11 mouse cellular contexts compared by ENCODE assay signal in genomic region chr2:93163317-93163716, GRCm38 (mm10). TPM values are rescaled to one million over a fixed set of nuclear protein-coding genes. Genes with fewer than 3 reads are reported as not detected.
DNase-seq lines count a peak whose midpoint lies in the region; ATAC-seq lines count a peak whose summit lies in the region.
"Had no signal": no experiment of that assay in that cellular context is flagged by ENCODE, and none has a peak within 500 bp of the region (broad histone marks: within the 10 kb centered on the region; RNA-seq: fewer than 3 reads in every experiment).

No protein-coding gene starts in this region.

- 8% methylated on average over 2 of the region's 2 CpGs for WGBS in forebrain, embryonic 15.5 days
- WGBS in forebrain, embryonic 11.5 days: 46% methylated on average over 2 of the region's 2 CpGs
- WGBS in midbrain, embryonic 14.5 days: 24% methylated on average over 2 of the region's 2 CpGs
- 36% methylated on average over 2 of the region's 2 CpGs for WGBS in midbrain, embryonic 13.5 days
- 27% methylated on average over 2 of the region's 2 CpGs for WGBS in limb, embryonic 10.5 days

- intact Hi-C loops in left cerebral cortex, postnatal 36 days (cut with DNase I): no loop called here

- H3K36me3 ChIP-seq in forebrain, embryonic 15.5 days: no peaks in the 10 kb centered on the region
- H3K36me3 ChIP-seq in forebrain, embryonic 11.5 days (ENCODE audit: control insufficient read depth, insufficient read depth, low read length): no peaks in the 10 kb centered on the region
- no peaks in the 10 kb centered on the region for H3K36me3 ChIP-seq in midbrain, embryonic 14.5 days (ENCODE audit: control insufficient read depth, insufficient read depth, low read length)
- no peaks in the 10 kb centered on the region for H3K36me3 ChIP-seq in midbrain, embryonic 13.5 days
- H3K36me3 ChIP-seq in limb, embryonic 10.5 days: no peaks in the 10 kb centered on the region
- H3K36me3 ChIP-seq: forebrain, embryonic 12.5 days; neural tube, embryonic 12.5 days had no signal

- no peak overlapping the region for H3K4me2 ChIP-seq in forebrain, embryonic 15.5 days (replicated peaks)
- no peak overlapping the region for H3K4me2 ChIP-seq in forebrain, embryonic 11.5 days (ENCODE audit: low read depth, low read length, severe bottlenecking)
- no peak overlapping the region for H3K4me2 ChIP-seq in midbrain, embryonic 14.5 days (ENCODE audit: low read length)
- H3K4me2 ChIP-seq in midbrain, embryonic 13.5 days (replicated peaks): no peak overlapping the region
- H3K4me2 ChIP-seq: forebrain, embryonic 12.5 days; neural tube, embryonic 12.5 days had no signal

- no peaks in the 10 kb centered on the region for H3K27me3 ChIP-seq in forebrain, embryonic 15.5 days
- H3K27me3 ChIP-seq in forebrain, embryonic 11.5 days (ENCODE audit: control insufficient read depth, insufficient read depth, low read length): no peaks in the 10 kb centered on the region
- H3K27me3 ChIP-seq in midbrain, embryonic 14.5 days (ENCODE audit: control insufficient read depth, insufficient read depth, low read length): no peaks in the 10 kb centered on the region
- 0 out of 2 replicates have a peak, but pooled peaks cover 3% of the 10 kb centered on the region for H3K27me3 ChIP-seq in midbrain, embryonic 13.5 days
- 0 out of 2 replicates have a peak, but pooled peaks cover 3% of the 10 kb centered on the region for H3K27me3 ChIP-seq in limb, embryonic 10.5 days (ENCODE audit: low read depth, poor library complexity, severe bottlenecking)
- H3K27me3 ChIP-seq: forebrain, embryonic 12.5 days; neural tube, embryonic 12.5 days had no signal

- no peak overlapping the region for H3K9ac ChIP-seq in forebrain, embryonic 15.5 days (replicated peaks)
- no peak overlapping the region for H3K9ac ChIP-seq in forebrain, embryonic 11.5 days (ENCODE audit: low read length)
- no peak overlapping the region for H3K9ac ChIP-seq in midbrain, embryonic 14.5 days (replicated peaks; ENCODE audit: low read length)
- H3K9ac ChIP-seq in midbrain, embryonic 13.5 days (replicated peaks): no peak overlapping the region
- H3K9ac ChIP-seq: forebrain, embryonic 12.5 days; neural tube, embryonic 12.5 days had no signal

- no peak overlapping the region for H3K4me3 ChIP-seq in forebrain, embryonic 15.5 days
- no peak overlapping the region for H3K4me3 ChIP-seq in forebrain, embryonic 11.5 days (ENCODE audit: low read depth, low read length)
- no peak overlapping the region for H3K4me3 ChIP-seq in midbrain, embryonic 14.5 days (replicated peaks; ENCODE audit: low read depth, low read length)
- H3K4me3 ChIP-seq in midbrain, embryonic 13.5 days (replicated peaks): no peak overlapping the region
- H3K4me3 ChIP-seq in limb, embryonic 10.5 days: no peak overlapping the region
- H3K4me3 ChIP-seq: forebrain, embryonic 12.5 days; neural tube, embryonic 12.5 days had no signal

- H3K27ac ChIP-seq in forebrain, embryonic 15.5 days (replicated peaks): no peak overlapping the region
- H3K27ac ChIP-seq in forebrain, embryonic 11.5 days (ENCODE audit: low read depth, low read length): no peak overlapping the region
- H3K27ac ChIP-seq in midbrain, embryonic 14.5 days (replicated peaks; ENCODE audit: low read depth, low read length): no peak overlapping the region
- H3K27ac ChIP-seq in midbrain, embryonic 13.5 days: no peak overlapping the region
- H3K27ac ChIP-seq in limb, embryonic 10.5 days: no peak overlapping the region
- H3K27ac ChIP-seq: forebrain, embryonic 12.5 days; neural tube, embryonic 12.5 days had no signal

- ATAC-seq in forebrain, embryonic 15.5 days (replicated peaks): 0 out of 2 replicates have a peak, but pooled peaks have one; percentile 21
- ATAC-seq in forebrain, embryonic 11.5 days (replicated peaks; ENCODE audit: low FRiP score): no peak
- no peak for ATAC-seq in midbrain, embryonic 14.5 days (ENCODE audit: low FRiP score, low TSS enrichment)
- no peak for ATAC-seq in midbrain, embryonic 13.5 days
- ATAC-seq in granulocyte monocyte progenitor cell, adult 5-6 weeks (replicated peaks; ENCODE audit: poor library complexity, severe bottlenecking): peak; percentile 14

- no peak for DNase-seq in forebrain, embryonic 11.5 days (ENCODE audit: low spot score)
- DNase-seq in midbrain, embryonic 14.5 days: peak; percentile 32
- DNase-seq in spleen, postnatal 14 days (ENCODE audit: low spot score in 2 of 2): peak; percentile 22 to 40
- no peak for DNase-seq in left cerebral cortex, postnatal 36 days (ENCODE audit: low spot score in 2 of 2)
- DNase-seq in limb, embryonic 10.5 days (ENCODE audit: low spot score): no peak
- DNase-seq: cerebellum, adult 9-11 months had no signal

- H3K9me3 ChIP-seq in forebrain, embryonic 15.5 days: no peaks in the 10 kb centered on the region
- H3K9me3 ChIP-seq in forebrain, embryonic 11.5 days (ENCODE audit: control insufficient read depth, low read length): no peaks in the 10 kb centered on the region
- no peaks in the 10 kb centered on the region for H3K9me3 ChIP-seq in midbrain, embryonic 14.5 days (ENCODE audit: control insufficient read depth, low read length)
- H3K9me3 ChIP-seq in midbrain, embryonic 13.5 days: no peaks in the 10 kb centered on the region
- H3K9me3 ChIP-seq in limb, embryonic 10.5 days (replicated peaks): no peaks in the 10 kb centered on the region
- H3K9me3 ChIP-seq: forebrain, embryonic 12.5 days; neural tube, embryonic 12.5 days had no signal

- peaks cover 14% of the 10 kb centered on the region for H3K4me1 ChIP-seq in forebrain, embryonic 15.5 days
- no peaks in the 10 kb centered on the region for H3K4me1 ChIP-seq in forebrain, embryonic 11.5 days (replicated peaks; ENCODE audit: control insufficient read depth, insufficient read depth, low read length)
- H3K4me1 ChIP-seq in midbrain, embryonic 14.5 days (ENCODE audit: control insufficient read depth, insufficient read depth, low read length): peaks cover 10% of the 10 kb centered on the region; the same call in 1 of the 2 replicates
- peaks cover 16% of the 10 kb centered on the region for H3K4me1 ChIP-seq in midbrain, embryonic 13.5 days (replicated peaks)
- H3K4me1 ChIP-seq in limb, embryonic 10.5 days: peaks cover 14% of the 10 kb centered on the region
- H3K4me1 ChIP-seq: neural tube, embryonic 12.5 days had no signal

RNA-seq across cellular contexts. Expression of gene Trp53i11, which starts 24.0 kb away (rescaled TPM):
- 90.5 and 110 TPM in 2 replicates for polyA plus RNA-seq in forebrain, embryonic 15.5 days (2015; fragmentation: Nextera tagmentation; extraction: Ambion mirVana)
- 155 and 170 TPM in 2 replicates for polyA plus RNA-seq in forebrain, embryonic 11.5 days (2014; fragmentation: Nextera tagmentation; extraction: Ambion mirVana)
- 122 and 165 TPM in 2 replicates for polyA plus RNA-seq in midbrain, embryonic 14.5 days (2014; fragmentation: Nextera tagmentation; extraction: Ambion mirVana)
- polyA plus RNA-seq in midbrain, embryonic 13.5 days (2015; fragmentation: Nextera tagmentation; extraction: Ambion mirVana): 136 and 138 TPM in 2 replicates
- total RNA-seq in granulocyte monocyte progenitor cell, adult 5-6 weeks (2014; fragmentation: Nextera tagmentation): 3.6 and 4.5 TPM in 2 replicates
- total RNA-seq in granulocyte monocyte progenitor cell, adult 5-6 weeks (2017): 0.39 and 0.82 TPM in 2 replicates
- 10 to 100 TPM; 82.3 to 99.8 TPM for total RNA-seq in left cerebral cortex, postnatal 36 days (2021)
- polyA plus RNA-seq in limb, embryonic 10.5 days (2016; fragmentation: Nextera tagmentation; extraction: Ambion mirVana): 17.5 and 25.2 TPM in 2 replicates

Comparison
In these comparisons a context has a peak if more than half of its experiments do, and no peak if none do; other contexts are left out.
1. ATAC-seq: peak in forebrain, embryonic 15.5 days (single experiment) and granulocyte monocyte progenitor cell, adult 5-6 weeks (single experiment); none in forebrain, embryonic 11.5 days (single experiment), midbrain, embryonic 14.5 days (single experiment) and midbrain, embryonic 13.5 days (single experiment).
2. DNase-seq: peak in midbrain, embryonic 14.5 days (single experiment) and spleen, postnatal 14 days (2 of 2); none in forebrain, embryonic 11.5 days (single experiment), left cerebral cortex, postnatal 36 days (0 of 2) and limb, embryonic 10.5 days (single experiment).